Mouse (Mus musculus): ENCODE measurements around the gene Tpm3-rs7.
"Not testable (repeated sequence)": the region's sequence is repeated elsewhere in the genome, so short reads cannot be mapped to it uniquely, and the experiment has no call there.

The Tpm3-rs7 gene

DNA sequence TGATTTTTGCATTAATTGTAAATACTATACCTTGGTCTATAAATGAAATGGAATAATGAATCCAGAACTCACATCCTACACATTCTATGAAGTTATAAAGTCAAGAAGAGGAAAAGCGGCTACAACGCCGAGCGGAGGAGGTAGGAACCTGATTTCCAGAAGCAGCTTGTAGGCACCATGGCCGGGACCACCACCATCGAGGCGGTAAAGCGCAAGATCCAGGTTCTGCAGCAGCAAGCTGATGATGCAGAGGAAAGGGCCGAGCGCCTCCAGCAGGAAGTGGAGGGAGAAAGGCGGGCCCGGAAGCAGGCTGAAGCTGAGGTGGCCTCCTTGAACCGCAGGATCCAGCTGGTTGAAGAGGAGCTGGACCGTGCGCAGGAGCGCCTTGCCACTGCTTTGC, at the start of gene Tpm3-rs7:
Gene Tpm3-rs7, plus strand, starts transcription at position 110 of the 400 bp plus-strand sequence.
- not testable (repeated sequence) for DNase-seq (ENCODE audit: low spot score)

DNA sequence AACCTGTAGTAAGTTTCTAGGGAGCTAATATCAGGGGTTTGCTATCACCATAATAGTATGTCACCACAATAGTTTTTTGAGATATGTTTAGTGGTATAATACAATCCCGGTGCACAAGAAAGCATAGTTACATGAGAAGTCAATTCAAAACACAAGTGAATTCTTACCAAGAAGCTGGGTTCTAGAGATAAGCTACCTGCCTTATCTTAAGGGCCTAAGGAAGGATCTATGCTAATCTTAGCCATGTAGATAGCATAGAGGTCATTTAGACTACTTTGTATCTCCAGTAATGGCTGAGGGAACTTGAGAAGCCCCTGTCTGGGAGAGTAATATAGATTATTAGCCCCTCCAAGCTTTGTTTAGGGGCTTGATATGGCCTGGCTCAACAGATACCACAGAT, 2.6 kb downstream of the Tpm3-rs7 start:
- DNase-seq (ENCODE audit: low spot score): no peak

DNA sequence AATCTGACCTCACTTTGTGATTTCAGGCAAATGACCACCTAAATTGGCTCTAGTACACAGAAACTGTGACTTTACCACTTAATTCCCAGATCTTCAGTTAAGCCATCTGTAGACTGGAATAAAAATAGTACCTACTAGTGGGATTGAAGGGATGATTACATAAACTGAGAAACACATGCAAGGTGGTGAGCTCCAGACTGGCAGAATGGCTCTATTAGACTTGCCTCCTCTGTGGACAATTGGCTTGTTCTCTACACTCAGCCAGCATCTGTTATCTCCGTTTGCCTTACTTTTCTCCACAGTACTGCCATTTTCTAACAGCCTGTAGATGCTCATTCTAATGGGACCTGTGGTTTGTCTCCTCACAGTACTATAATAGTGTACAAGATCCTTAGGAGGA, 49.0 kb downstream of the Tpm3-rs7 start:
- no peak for DNase-seq (ENCODE audit: low spot score)
